Mouse (Mus musculus) embryonic stem cell, embryonic (primary cell): ENCODE measurements at regions not wholly inside any gene's neighbourhood (a gene's known extent, or its start where the extent isn't known, plus 50 kb on each side); places are given as distances from the start of the nearest gene placed in this dataset.
"Not testable (repeated sequence)": the region's sequence is repeated elsewhere in the genome, so short reads cannot be mapped to it uniquely, and the experiment has no call there.

ENCODE experiments used
- CTCF ChIA-PET, 4 experiments: fragments of 300-600 bp in 2 of 4; fragments of 350-600 bp in 2 of 4; sonication (Branson Sonifier 250); formaldehyde crosslinking; loops; one replicate each; lab custom pipeline; 2022; ENCODE audit warnings: inconsistent platforms in 2 of 4; lab: Charles Lee
- POLR2A ChIA-PET, 4 experiments: fragments of 300-600 bp in 2 of 4; fragments of 350-600 bp in 2 of 4; sonication (Branson Sonifier 250); formaldehyde crosslinking; loops; one replicate each; lab custom pipeline; 2022; ENCODE audit warnings: antibody characterized with exemption in 4 of 4, inconsistent platforms in 1 of 4; lab: Charles Lee

- ChIA-PET POLR2A (no interaction called here), CTCF (no interaction called here)
Observed at GRCm38 (mm10) chr8:116045526-116045925, 337.9 kb upstream of the Maf start.

- POLR2A ChIA-PET = no interaction called here
Observed at GRCm38 (mm10) chr8:116043381-116043780, 335.8 kb upstream of the Maf start.

DNA sequence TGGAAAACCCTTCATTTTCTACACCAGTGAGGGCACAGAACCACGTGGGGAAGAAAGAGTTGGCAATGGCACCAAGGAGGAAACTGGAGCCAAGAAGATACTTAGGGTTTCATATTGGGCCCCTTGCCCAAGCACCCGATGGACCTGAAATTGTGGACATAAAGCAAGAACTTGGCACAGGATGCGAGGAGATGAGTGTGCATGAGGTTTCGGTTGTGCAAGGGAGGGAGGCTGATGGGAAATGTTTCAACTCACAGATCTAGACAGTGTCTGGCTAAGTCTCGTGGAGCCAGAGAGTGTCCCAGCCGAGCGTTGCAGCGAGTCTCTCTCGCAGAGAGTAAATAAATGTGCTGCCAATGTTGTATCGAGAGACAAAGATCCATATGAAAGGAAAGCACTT is 323.4 kb upstream of the Maf start:
- POLR2A ChIA-PET = interaction anchor here in 1 of 4 experiments (0.5 kb wide), 1 partner anchor 81 kb away, joined by 7 read pairs; no protein-coding TSS in a partner anchor
- CTCF ChIA-PET = interaction anchor here in 1 of 4 experiments (0.6 kb wide), 1 partner anchor 227 kb away, joined by 3 read pairs; no protein-coding TSS in a partner anchor

More at GRCm38 (mm10) chr8:116043381-116043780, 335.8 kb upstream of the Maf start:
- CTCF ChIA-PET = interaction anchor here in 1 of 4 experiments (1.5 kb wide), 1 partner anchor 334 kb away, joined by 3 read pairs; no protein-coding TSS in a partner anchor

- ChIA-PET POLR2A (no interaction called here), CTCF (no interaction called here)
Observed at GRCm38 (mm10) chr8:116025321-116025720, 317.7 kb upstream of the Maf start.

- ChIA-PET CTCF (no interaction called here), POLR2A (no interaction called here)
Observed at GRCm38 (mm10) chr8:116024811-116025210, 317.2 kb upstream of the Maf start.

- POLR2A ChIA-PET = no interaction called here
- CTCF ChIA-PET = no interaction called here
Observed at GRCm38 (mm10) chr8:116021691-116022090, 314.1 kb upstream of the Maf start.

DNA sequence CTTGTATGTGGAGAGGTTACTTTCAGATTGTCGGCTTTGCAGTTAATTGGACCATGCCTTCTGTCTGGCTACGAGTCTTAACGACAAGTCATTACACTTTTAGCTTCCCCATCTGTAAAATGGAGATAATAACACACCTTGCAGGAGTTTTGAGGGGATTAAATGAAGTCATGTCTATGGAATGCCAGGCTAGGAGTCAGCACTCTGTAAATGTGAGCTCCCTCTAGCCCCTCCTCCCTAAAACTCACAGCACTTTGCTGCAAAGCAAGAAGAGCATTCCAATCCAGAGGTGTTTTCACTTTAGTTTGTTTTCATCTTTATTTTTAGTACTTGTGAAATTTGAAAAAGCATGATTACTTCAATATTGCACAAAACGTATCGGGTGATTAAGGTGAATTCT is 287.7 kb upstream of the Maf start:
- POLR2A ChIA-PET = interaction anchor here in 1 of 4 experiments (0.6 kb wide), 1 partner anchor 521 kb away, joined by 3 read pairs; no protein-coding TSS in a partner anchor
- CTCF ChIA-PET = interaction anchor here in 1 of 4 experiments (0.6 kb wide), 1 partner anchor 554 kb away, joined by 3 read pairs; no protein-coding TSS in a partner anchor

GRCm38 (mm10) chr8:115991989-115992388 is 284.4 kb upstream of the Maf start:
- POLR2A ChIA-PET = no interaction called here

GRCm38 (mm10) chr8:115983397-115983796 is 275.8 kb upstream of the Maf start:
- POLR2A ChIA-PET = no interaction called here

More at GRCm38 (mm10) chr8:115991989-115992388, 284.4 kb upstream of the Maf start:
- CTCF ChIA-PET = interaction anchor here in 1 of 4 experiments (0.6 kb wide), 1 partner anchor 151 kb away, joined by 3 read pairs; no protein-coding TSS in a partner anchor

DNA sequence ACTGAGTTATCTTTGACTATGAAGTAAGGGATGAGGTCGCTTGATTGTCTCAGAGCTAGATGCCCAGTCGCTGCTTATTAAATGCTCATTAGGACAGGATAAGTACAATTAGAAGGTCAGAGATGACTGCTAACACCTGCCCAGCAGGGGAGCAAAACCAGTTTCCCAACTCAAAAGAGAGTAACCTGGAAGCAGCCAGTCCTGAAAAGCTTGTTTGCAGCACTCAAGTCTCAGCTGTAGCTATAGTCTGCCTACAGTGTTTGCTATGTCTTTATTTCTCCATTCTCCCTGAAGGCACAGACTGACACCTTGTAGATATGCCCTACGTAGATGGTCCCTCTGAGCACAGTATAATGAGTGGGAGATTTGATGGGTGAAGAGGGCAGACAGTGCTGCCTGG is 274.7 kb upstream of the Maf start:
- POLR2A ChIA-PET = interaction anchor here in 1 of 4 experiments (0.5 kb wide), 1 partner anchor 79 kb away, joined by 8 read pairs; no protein-coding TSS in a partner anchor
- CTCF ChIA-PET = no interaction called here

More at GRCm38 (mm10) chr8:115983397-115983796, 275.8 kb upstream of the Maf start:
- CTCF ChIA-PET = no interaction called here

DNA sequence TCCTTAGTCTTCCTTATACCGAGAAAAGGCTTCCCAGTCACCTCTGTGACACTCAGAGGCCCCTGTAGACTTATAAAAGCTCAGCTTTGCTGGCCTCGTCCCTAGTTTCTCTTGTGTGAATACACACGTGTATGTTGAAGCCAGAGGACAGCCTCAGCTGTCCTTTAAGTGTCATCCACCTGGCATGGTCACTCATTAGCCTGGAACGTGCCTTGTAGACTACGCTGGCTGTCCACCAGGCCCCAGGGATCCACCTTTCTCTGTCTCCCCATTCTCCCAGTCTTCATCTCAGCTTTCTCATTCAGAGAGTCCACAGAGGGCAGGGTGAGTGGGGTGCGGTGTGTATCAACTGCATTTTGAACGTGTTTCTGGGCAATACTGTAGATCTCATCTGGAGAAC is 273.8 kb upstream of the Maf start:
- ChIA-PET POLR2A (interaction anchor here in 1 of 4 experiments (0.6 kb wide), 1 partner anchor 1391 kb away, joined by 3 read pairs; no protein-coding TSS in a partner anchor), CTCF (no interaction called here)

DNA sequence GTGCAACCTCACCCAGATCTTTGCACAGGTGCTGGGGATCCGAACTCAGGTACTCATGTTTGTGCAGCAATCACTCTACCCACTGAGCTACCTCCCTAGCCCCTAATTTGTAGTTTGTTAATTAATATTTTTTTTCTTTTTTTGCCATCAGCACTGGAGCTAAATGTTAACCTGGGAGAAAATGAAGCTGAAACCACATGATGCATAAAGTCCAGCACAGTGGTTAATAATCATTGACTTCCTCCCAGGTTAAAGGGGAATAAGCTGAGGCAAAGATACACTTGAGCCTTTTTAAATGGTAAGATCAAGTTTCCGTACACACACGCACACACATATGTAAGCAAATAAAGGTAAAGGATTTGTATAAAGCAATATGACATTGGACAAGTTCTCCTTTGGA is 273.0 kb upstream of the Maf start:
- CTCF ChIA-PET = no interaction called here
- POLR2A ChIA-PET = no interaction called here

DNA sequence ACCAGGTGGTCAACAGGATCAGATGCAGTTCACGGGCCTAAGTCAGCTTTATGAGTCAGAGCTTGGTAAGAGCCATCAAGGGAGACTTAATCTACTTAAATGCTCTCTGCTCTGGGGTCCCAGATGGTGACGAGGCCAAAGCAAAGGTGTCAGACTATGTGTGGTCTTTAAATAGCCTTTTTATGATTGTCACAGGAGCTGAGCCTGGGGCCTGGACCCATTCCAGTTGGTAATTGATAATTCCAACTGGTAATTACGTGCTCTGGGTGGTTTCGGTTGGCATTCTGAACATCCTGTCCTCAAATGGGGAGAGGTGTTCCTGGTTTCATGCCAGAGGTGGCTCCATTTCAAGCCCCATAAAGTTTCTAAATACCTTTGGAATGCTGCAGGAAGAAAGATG is 269.6 kb upstream of the Maf start:
- ChIA-PET CTCF (no interaction called here), POLR2A (no interaction called here)

DNA sequence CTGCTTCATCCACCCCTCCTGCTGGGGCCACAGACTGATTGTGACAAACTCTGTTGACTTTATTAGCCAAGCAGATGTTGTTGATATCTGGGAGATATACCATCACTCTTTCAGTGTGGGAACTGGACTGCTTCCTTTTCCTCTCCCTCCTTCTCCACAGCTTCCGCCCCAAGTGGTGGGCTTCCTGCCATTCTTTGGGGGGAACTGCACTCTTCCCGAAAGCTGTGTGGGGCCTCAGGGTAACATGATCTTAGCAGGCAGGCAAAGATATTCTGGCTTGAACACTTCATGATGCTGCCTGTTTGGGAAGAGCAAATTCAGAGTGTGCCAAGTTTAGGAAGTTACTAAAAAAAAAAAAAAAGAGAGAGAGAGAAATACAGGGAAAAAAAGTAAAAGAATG is 267.1 kb upstream of the Maf start:
- ChIA-PET CTCF (no interaction called here), POLR2A (no interaction called here)

- CTCF ChIA-PET = interaction anchor here in 1 of 4 experiments (0.7 kb wide), 1 partner anchor 371 kb away, joined by 5 read pairs; no protein-coding TSS in a partner anchor
- POLR2A ChIA-PET = not testable (repeated sequence)
Observed at GRCm38 (mm10) chr8:115971351-115971750, 263.8 kb upstream of the Maf start.

- CTCF ChIA-PET = no interaction called here
- POLR2A ChIA-PET = no interaction called here
Observed at GRCm38 (mm10) chr8:115968121-115968520, 260.5 kb upstream of the Maf start.

DNA sequence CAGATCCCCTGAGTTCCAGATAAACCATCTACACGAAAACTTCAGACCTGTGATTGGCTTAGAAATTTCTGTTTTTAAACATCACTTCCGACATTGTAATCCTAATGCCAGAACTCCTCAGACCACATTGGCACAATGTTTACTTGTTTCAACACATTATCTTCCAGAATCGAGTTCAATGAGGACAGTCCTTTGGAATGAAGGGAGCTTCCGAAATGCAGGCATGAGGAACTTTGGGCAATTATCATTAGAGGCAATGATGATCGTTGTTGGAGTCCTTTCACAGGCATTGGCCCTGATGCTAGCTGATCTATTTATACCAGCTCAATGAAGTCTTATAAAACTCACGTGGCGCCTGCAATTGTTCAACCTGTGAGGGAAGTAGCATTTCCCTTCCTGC is 258.4 kb upstream of the Maf start:
- ChIA-PET CTCF (no interaction called here), POLR2A (no interaction called here)

DNA sequence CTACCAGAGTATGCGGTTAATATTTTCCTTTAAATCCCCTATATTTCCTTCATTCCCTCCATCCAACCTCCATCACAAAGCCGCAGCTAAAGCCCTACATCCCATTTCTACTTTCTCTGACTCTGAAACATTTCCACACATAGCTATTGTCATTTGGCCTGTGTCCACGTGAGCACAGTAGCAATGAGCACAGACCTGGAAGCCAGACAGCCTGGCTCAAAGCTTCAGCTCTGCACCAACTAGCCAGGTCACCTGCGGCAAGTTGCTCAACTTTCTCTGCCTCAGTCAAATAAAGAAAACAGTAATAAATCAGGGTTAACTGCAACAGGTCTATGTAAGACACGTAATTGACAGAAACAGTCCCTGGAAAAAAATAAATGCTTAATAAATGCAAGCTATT is 247.8 kb upstream of the Maf start:
- POLR2A ChIA-PET = no interaction called here
- CTCF ChIA-PET = interaction anchor here in 2 of 4 experiments (0.5 to 0.6 kb wide), 2 partner anchors 1321 to 1919 kb away, joined by 4 to 5 read pairs; no protein-coding TSS in a partner anchor

DNA sequence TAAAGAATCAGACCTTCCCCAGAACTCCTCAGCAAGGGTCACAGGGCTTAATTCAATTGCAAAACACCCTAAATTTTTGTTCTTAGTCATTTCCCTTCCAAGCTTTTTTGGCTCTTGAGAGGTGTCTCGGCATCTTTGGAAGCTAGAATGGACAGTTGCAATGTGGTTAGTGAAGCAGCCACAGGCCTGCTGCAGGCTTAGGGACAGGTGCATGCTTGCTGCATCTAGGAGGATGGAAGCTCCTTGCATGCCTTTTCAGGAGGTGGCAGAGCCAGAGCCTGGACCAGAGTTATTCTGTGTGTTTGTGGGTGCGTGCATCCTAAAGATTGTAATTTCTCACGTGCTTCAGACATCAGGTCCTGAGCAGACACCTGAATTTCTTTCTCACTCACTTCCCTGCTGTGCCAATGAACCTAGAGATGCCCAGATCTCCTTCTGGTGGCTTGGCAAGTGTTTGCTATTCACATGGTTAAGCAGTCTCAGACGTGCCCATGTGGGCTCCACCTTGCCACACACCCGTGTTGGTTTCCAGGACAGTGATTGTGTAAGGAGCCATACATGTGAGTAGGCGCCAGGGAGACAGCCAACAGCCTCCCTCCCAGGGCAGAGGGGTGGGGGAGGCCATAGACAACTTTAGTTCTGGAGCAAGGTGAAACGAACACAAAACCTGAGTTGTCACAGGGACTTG is 246.3 kb upstream of the Maf start:
- POLR2A ChIA-PET = no interaction called here
- CTCF ChIA-PET = no interaction called here

DNA sequence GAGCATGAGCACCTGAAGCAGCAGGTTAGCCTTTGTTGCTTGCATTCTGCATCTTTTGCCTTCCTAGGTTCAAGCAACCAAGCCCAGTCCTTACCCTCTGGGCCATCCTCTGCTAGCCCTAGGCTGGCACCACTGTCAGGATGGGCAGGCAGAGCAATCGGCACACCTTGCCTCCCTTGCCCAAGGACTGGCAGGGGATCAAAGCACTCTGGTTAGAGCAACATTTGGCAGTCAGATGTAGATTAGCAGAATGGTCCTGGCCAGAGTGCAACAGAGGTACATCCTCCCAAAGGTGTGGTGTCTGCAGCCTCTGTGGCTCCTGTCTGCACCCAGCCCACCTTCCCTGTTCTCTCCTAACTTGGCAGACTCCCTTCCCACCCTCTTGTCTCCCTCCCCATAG is 244.9 kb upstream of the Maf start:
- ChIA-PET POLR2A (no interaction called here), CTCF (no interaction called here)
